Mouse (Mus musculus) intestine, embryonic 14.5 days (tissue): ENCODE data around the gene Naa38. TPM values are rescaled to one million over a fixed set of nuclear protein-coding genes. Genes with fewer than 3 reads are reported as not detected.
A peak's percentile ranks its signal among the peaks of the same experiment; 100 is the strongest.
"Not testable (repeated sequence)": the region's sequence is repeated elsewhere in the genome, so short reads cannot be mapped to it uniquely, and the experiment has no call there.

Experiments
- ATAC-seq: fragments of 200-750 bp; cut with Nextera tagmentation; replicated peaks from 2 replicates; pipeline ENCODE4 v1.8.0; 2017; ENCODE audit warnings: low read depth, moderate number of reproducible peaks, moderate TSS enrichment, moderate library complexity; ENCODE audit not compliant: low FRiP score, low TSS enrichment
- DNase-seq: peaks from one replicate; pipeline ENCODE4 v3.0.0-alpha.2; 2018; ENCODE audit warnings: low spot score
- H3K27ac ChIP-seq: fragments of 300-500 bp; sonication (generic); 2 replicates; pipeline ENCODE4 v1.5.1; 2014; ENCODE audit warnings: low read depth, mild to moderate bottlenecking, control low read depth
- H3K27me3 ChIP-seq: fragments of 300-500 bp; sonication (generic); replicated peaks from 2 replicates; pipeline ENCODE4 v1.6.1; 2014; ENCODE audit warnings: low read length, control low read depth; ENCODE audit not compliant: control insufficient read depth, insufficient read depth
- H3K36me3 ChIP-seq: fragments of 300-500 bp; sonication (generic); 2 replicates; pipeline ENCODE4 v1.6.1; 2014; ENCODE audit warnings: low read length, control low read depth; ENCODE audit not compliant: control insufficient read depth, insufficient read depth
- H3K4me1 ChIP-seq: fragments of 300-500 bp; sonication (generic); replicated peaks from 2 replicates; pipeline ENCODE4 v1.6.1; 2014; ENCODE audit warnings: low read length, control low read depth, mixed read lengths; ENCODE audit not compliant: control insufficient read depth, insufficient read depth
- H3K4me2 ChIP-seq: fragments of 300-500 bp; sonication (generic); 2 replicates; pipeline ENCODE4 v1.6.1; 2014; ENCODE audit warnings: low read length
- H3K4me3 ChIP-seq: fragments of 300-500 bp; sonication (generic); 2 replicates; pipeline ENCODE4 v1.5.1; 2014; ENCODE audit warnings: low read depth, low read length, control low read depth, mixed read lengths
- H3K9ac ChIP-seq: fragments of 300-500 bp; sonication (generic); 2 replicates; pipeline ENCODE4 v1.6.1; 2014; ENCODE audit warnings: mild to moderate bottlenecking, low read length
- H3K9me3 ChIP-seq: fragments of 300-500 bp; sonication (generic); 2 replicates; pipeline ENCODE4 v1.6.1; 2016; ENCODE audit warnings: low read length, control low read depth; ENCODE audit not compliant: control insufficient read depth
- WGBS: fragments of 180-500 bp; shearing (Covaris S2); extraction: QIAGEN DNeasy Blood & Tissue Kit; methylation state at CpG from one replicate; pipeline ENCODE4 v1.1.7; 2014; 5-methylcytosine and 5-hydroxymethylcytosine counted together
- polyA plus RNA-seq: library from polyadenylated mRNA; unstranded; fragments of >200 nt; fragmentation: Nextera tagmentation; extraction: Ambion mirVana; gene quantifications from 2 replicates; pipeline ENCODE4 v1.2.1, GENCODE M21; 2014

Gene Naa38
- polyA plus RNA-seq, 1 experiment from 2014 or later = 197 TPM

- Histone ChIP-seq H3K4me1 (no peaks in the 10 kb centered on the region), H3K4me2 (no peak overlapping the region), H3K27ac (no peak overlapping the region), H3K27me3 (no peaks in the 10 kb centered on the region), H3K9ac (no peak overlapping the region), H3K36me3 (no peaks in the 10 kb centered on the region), H3K9me3 (no peaks in the 10 kb centered on the region), H3K4me3 (no peak overlapping the region)
- no peak for ATAC-seq
- no peak for DNase-seq
- 66% methylated on average over 10 of the region's 10 CpGs for WGBS
Measured at GRCm38 (mm10) chr11:69382478-69383105, 12.7 kb upstream of the Naa38 start.

- ATAC-seq = no peak
- WGBS = 72% methylated on average over 6 of the region's 6 CpGs
- no peak for DNase-seq
- H3K27ac ChIP-seq = no peak overlapping the region
- no peak overlapping the region for H3K9ac ChIP-seq
- H3K27me3 ChIP-seq = no peaks in the 10 kb centered on the region
- H3K4me2 ChIP-seq = no peak overlapping the region
- no peaks in the 10 kb centered on the region for H3K36me3 ChIP-seq
- no peak overlapping the region for H3K4me3 ChIP-seq
- no peaks in the 10 kb centered on the region for H3K9me3 ChIP-seq
- 0 out of 2 replicates have a peak, but pooled peaks cover under 1% of the 10 kb centered on the region for H3K4me1 ChIP-seq
Measured at GRCm38 (mm10) chr11:69384979-69385378, 10.3 kb upstream of the Naa38 start.

GRCm38 (mm10) chr11:69386758-69387157, 8.5 kb upstream of the Naa38 start:
- H3K27ac ChIP-seq = no peak overlapping the region
- H3K9ac ChIP-seq = no peak overlapping the region
- H3K4me1 ChIP-seq = 0 out of 2 replicates have a peak, but pooled peaks cover 3% of the 10 kb centered on the region
- no peak for ATAC-seq
- no peaks in the 10 kb centered on the region for H3K27me3 ChIP-seq
- H3K4me3 ChIP-seq = no peak overlapping the region
- no peak overlapping the region for H3K4me2 ChIP-seq
- H3K9me3 ChIP-seq = no peaks in the 10 kb centered on the region
- 74% methylated on average over 7 of the region's 7 CpGs for WGBS
- DNase-seq = no peak
- H3K36me3 ChIP-seq = no peaks in the 10 kb centered on the region

- Histone ChIP-seq H3K27me3 (no peaks in the 10 kb centered on the region), H3K36me3 (no peaks in the 10 kb centered on the region), H3K4me1 (0 out of 2 replicates have a peak, but pooled peaks cover 3% of the 10 kb centered on the region), H3K9ac (no peak overlapping the region), H3K4me2 (no peak overlapping the region), H3K9me3 (no peaks in the 10 kb centered on the region), H3K4me3 (no peak overlapping the region), H3K27ac (no peak overlapping the region)
- DNase-seq (no peak), ATAC-seq (no peak)
- 98% methylated on average over 4 of the region's 4 CpGs for WGBS
Measured at GRCm38 (mm10) chr11:69388680-69389079, 6.6 kb upstream of the Naa38 start.

DNA sequence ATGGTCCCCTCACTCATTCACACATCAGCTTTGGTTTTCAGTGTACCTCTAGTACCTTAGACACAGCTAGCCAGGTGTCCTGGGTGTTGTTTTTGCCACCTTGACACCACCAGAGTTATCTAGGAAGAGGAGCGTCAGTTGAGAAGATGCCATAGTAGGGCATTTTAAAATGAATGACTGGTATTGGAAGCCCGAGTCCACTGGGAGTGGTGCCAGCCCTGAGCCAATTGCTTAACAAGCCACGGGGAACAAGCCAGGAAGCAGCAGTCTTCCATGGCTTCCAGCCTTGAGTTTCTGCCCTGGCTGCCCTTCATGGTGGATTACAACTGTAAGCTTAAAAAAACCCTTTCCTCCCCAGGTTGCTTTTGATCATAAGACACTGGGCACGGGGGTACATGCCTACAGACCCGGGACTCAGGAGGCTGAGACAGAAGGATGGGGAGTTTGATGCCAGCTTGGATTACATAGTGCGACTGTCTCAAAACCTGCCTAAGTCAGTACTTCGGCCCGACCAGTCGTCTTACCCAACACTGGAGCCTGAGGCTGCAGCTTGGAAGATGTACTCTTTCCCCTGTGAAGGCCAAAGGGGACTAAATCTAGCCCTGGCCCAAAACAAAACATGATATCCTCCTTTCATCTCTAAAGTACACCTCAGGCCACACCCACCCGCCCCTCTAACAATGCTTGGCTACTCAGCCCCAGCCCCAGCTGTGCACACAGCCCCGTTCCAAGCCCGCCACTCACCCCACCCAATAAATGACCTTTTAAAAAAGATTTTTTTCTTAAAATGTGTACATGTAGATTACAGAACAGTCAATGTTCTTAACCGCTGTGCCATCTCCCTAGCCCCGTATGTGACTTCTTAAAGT, 5.5 kb upstream of the Naa38 start:
- Histone ChIP-seq H3K9me3 (no peaks in the 10 kb centered on the region), H3K4me2 (no peak overlapping the region), H3K9ac (no peak overlapping the region), H3K36me3 (no peaks in the 10 kb centered on the region), H3K4me1 (0 out of 2 replicates have a peak, but pooled peaks cover 6% of the 10 kb centered on the region), H3K4me3 (no peak overlapping the region), H3K27ac (no peak overlapping the region), H3K27me3 (no peaks in the 10 kb centered on the region)
- WGBS = 71% methylated on average over 14 of the region's 14 CpGs
- ATAC-seq = peak; percentile 7; the same call in 1 of the 2 replicates
- no peak for DNase-seq

DNA sequence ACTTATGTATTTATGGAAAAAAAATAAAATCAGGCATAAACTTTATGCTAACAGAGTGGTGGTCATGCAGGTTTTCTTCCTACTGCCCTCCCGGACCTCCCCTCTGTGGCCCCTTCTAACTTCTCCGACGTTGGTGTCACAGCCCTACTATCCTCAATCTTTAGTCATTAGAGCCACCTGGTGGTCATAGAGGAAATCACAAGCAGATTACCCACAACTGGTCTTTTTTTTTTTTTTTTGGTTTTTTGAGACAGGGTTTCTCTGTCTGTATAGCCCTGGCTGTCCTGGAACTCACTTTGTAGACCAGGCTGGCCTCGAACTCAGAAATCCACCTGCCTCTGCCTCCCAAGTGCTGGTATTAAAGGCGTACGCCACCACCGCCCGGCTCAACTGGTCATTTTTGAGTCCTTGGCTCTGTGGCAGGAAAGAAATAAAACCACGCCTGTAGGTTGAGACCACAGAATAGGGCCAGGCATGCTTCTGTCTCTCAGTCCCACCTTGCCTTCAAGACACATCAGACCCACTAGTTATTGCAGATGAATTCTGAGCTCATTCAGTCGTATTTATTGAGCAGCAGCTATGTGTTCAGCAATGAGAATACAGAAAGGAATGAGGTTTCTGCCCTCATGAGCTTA, 4.8 kb upstream of the Naa38 start:
- 0 out of 2 replicates have a peak, but pooled peaks cover 6% of the 10 kb centered on the region for H3K4me1 ChIP-seq
- H3K9me3 ChIP-seq = no peaks in the 10 kb centered on the region
- DNase-seq = peak; percentile 80
- ATAC-seq = peak; percentile 23; the same call in 1 of the 2 replicates
- no peak overlapping the region for H3K4me2 ChIP-seq
- no peaks in the 10 kb centered on the region for H3K36me3 ChIP-seq
- WGBS = 49% methylated on average over 10 of the region's 10 CpGs
- no peak overlapping the region for H3K9ac ChIP-seq
- no peak overlapping the region for H3K27ac ChIP-seq
- H3K4me3 ChIP-seq = no peak overlapping the region
- no peaks in the 10 kb centered on the region for H3K27me3 ChIP-seq

- not testable (repeated sequence) for H3K27me3 ChIP-seq, ATAC-seq, H3K9me3 ChIP-seq, H3K36me3 ChIP-seq
- peak; percentile 72 for DNase-seq
- peak overlapping the region; percentile 96 for H3K9ac ChIP-seq
- WGBS = 1% methylated on average over 31 of the region's 31 CpGs
- H3K4me3 ChIP-seq = peak overlapping the region; percentile 70
- H3K4me1 ChIP-seq = peaks cover 24% of the 10 kb centered on the region
- peak overlapping the region; percentile 97; the same call in 1 of the 2 replicates for H3K27ac ChIP-seq
- peak overlapping the region; percentile 72 for H3K4me2 ChIP-seq
Measured at GRCm38 (mm10) chr11:69394591-69395167, 608 bp upstream of the Naa38 start.

DNA sequence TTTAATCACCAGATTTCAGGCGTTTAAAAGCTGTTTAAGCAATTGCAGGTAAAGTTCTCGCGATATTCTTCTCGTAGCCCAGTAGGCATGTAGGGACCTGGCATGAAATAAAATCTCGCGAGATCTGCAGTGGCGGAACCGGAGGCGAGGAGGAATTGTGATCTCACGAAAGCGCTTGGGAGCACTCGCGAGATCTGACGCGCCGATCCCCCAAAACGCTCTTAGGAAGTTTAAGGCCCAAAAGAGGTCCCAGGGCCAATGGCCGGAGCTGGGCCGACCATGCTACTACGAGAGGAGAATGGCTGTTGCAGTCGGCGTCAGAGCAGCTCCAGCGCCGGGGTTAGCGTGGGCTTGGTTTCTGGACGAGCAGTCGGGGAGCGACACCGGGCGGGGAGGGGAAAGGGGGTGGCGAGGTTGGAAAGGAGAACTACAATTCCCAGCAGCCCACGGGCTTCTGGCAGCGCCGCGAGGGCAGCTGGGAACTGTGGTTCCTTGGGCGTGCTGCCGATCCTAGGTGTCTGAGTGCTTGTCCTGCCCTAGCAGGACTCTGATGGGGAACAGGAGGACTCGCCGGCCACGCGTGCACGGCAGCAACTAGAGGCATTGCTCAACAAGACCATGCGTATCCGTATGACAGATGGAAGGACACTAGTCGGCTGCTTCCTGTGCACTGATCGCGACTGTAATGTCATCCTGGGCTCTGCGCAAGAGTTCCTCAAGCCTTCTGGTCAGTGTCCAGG, 517 bp downstream of the Naa38 start:
- Histone ChIP-seq H3K36me3 (peaks cover 16% of the 10 kb centered on the region), H3K9me3 (no peaks in the 10 kb centered on the region), H3K27me3 (no peaks in the 10 kb centered on the region), H3K4me3 (peak overlapping the region; percentile 70), H3K4me2 (peak overlapping the region; percentile 72), H3K9ac (peak overlapping the region; percentile 96), H3K27ac (peak overlapping the region; percentile 97), H3K4me1 (peaks cover 24% of the 10 kb centered on the region)
- under 1% methylated on average over 45 of the region's 48 CpGs for WGBS
- peak; percentile 99 for DNase-seq
- ATAC-seq = peak; percentile 83
